Mouse (Mus musculus) hindbrain, embryonic 10.5 days (tissue): ENCODE measurements around the gene Hist1h2af. TPM values are rescaled to one million over a fixed set of nuclear protein-coding genes. Genes with fewer than 3 reads are reported as not detected.

Experiments used
- DNase-seq: peaks from one replicate; pipeline ENCODE4 v3.0.0-alpha.2; 2017; ENCODE audit warnings: low spot score
- H3K27ac ChIP-seq: fragments of 300-500 bp; sonication (generic); 2 replicates; pipeline ENCODE4 v1.5.1; 2016; ENCODE audit warnings: mild to moderate bottlenecking, moderate library complexity
- H3K27me3 ChIP-seq: fragments of 300-500 bp; sonication (generic); 2 replicates; pipeline ENCODE4 v1.6.1; 2016; ENCODE audit warnings: mild to moderate bottlenecking; ENCODE audit not compliant: poor library complexity, insufficient read depth, severe bottlenecking
- H3K36me3 ChIP-seq: fragments of 300-500 bp; sonication (generic); 2 replicates; pipeline ENCODE4 v1.6.1; 2016; ENCODE audit warnings: mild to moderate bottlenecking, moderate library complexity
- H3K4me1 ChIP-seq: fragments of 300-500 bp; sonication (generic); replicated peaks from 2 replicates; pipeline ENCODE4 v1.6.1; 2016; ENCODE audit warnings: mild to moderate bottlenecking
- H3K4me3 ChIP-seq: fragments of 300-500 bp; sonication (generic); 2 replicates; pipeline ENCODE4 v1.5.1; 2016; ENCODE audit warnings: mild to moderate bottlenecking, moderate library complexity
- H3K9me3 ChIP-seq: fragments of 300-500 bp; sonication (generic); 2 replicates; pipeline ENCODE4 v1.6.1; 2016; ENCODE audit warnings: mild to moderate bottlenecking, moderate library complexity
- WGBS: fragments of 180-500 bp; shearing (Covaris S2); methylation state at CpG from one replicate; pipeline ENCODE4 v1.1.7; 2016; 5-methylcytosine and 5-hydroxymethylcytosine counted together
- polyA plus RNA-seq: library from polyadenylated mRNA; unstranded; fragments of >200 nt; fragmentation: Nextera tagmentation; extraction: Ambion mirVana; gene quantifications from 2 replicates; pipeline ENCODE4 v1.2.1, GENCODE M21; 2016

Gene Hist1h2af
- polyA plus RNA-seq, 1 experiment from 2014 or later = 9.2 TPM

DNA sequence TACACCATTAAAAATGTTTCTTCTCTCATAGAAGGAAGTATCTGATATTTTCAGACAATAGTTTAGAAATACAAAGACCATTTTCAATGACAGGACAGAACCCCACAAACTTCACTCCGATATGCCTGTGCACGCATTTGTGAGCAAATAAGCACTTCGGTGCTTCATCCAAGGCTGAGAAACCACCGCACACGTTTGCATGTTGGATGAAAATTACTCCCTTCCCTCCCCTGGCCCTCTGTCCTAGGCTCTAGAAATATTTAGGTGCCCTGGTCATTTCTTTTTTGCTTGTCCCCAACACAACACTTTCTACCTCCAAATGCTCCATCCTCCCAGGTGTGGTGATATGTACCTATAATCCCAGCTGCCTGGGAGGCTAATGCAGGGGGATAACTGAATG, 32.2 kb upstream of the Hist1h2af start:
- H3K4me1 ChIP-seq = peaks cover 55% of the 10 kb centered on the region
- WGBS = 26% methylated on average over 5 of the region's 5 CpGs
- no peak overlapping the region for H3K27ac ChIP-seq
- H3K36me3 ChIP-seq = no peaks in the 10 kb centered on the region
- no peaks in the 10 kb centered on the region for H3K27me3 ChIP-seq
- H3K4me3 ChIP-seq = peak overlapping the region; percentile 47
- DNase-seq = no peak
- no peaks in the 10 kb centered on the region for H3K9me3 ChIP-seq

- H3K27me3 ChIP-seq = no peaks in the 10 kb centered on the region
- peak overlapping the region; percentile 47 for H3K4me3 ChIP-seq
- H3K36me3 ChIP-seq = no peaks in the 10 kb centered on the region
- H3K9me3 ChIP-seq = no peaks in the 10 kb centered on the region
- 28% methylated on average over 9 of the region's 9 CpGs for WGBS
- no peak overlapping the region for H3K27ac ChIP-seq
- H3K4me1 ChIP-seq = peaks cover 57% of the 10 kb centered on the region
- DNase-seq = no peak
Observed at GRCm38 (mm10) chr13:23502031-23502567, 31.6 kb upstream of the Hist1h2af start.

- DNase-seq = no peak
- Histone ChIP-seq H3K4me1 (peaks cover 54% of the 10 kb centered on the region), H3K27ac (no peak overlapping the region), H3K36me3 (no peaks in the 10 kb centered on the region), H3K27me3 (no peaks in the 10 kb centered on the region), H3K9me3 (no peaks in the 10 kb centered on the region), H3K4me3 (no peak overlapping the region)
- 31% methylated on average over 4 of the region's 4 CpGs for WGBS
Observed at GRCm38 (mm10) chr13:23502916-23503315, 30.8 kb upstream of the Hist1h2af start.

DNA sequence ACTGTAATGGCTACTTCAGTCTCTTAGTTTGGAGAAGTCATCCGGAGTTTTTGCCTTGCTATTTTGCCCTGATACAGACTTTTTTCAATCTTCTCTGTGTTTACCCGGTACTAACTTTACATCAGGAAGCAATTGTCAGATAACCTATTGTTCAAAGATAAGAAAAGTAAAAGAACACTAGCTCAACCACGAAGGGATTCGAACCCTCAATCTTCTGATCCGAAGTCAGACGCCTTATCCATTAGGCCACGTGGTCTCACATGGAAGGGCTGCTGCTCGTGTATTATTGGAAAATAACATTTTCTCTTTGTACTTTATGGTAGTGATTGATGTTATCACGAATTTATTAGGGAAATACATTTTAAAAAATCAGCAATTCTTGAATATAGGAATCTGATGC, 29.9 kb upstream of the Hist1h2af start:
- Histone ChIP-seq H3K27ac (no peak overlapping the region), H3K36me3 (no peaks in the 10 kb centered on the region), H3K27me3 (no peaks in the 10 kb centered on the region), H3K9me3 (no peaks in the 10 kb centered on the region), H3K4me1 (peaks cover 46% of the 10 kb centered on the region), H3K4me3 (peak overlapping the region; percentile 32)
- under 1% methylated on average over 9 of the region's 9 CpGs for WGBS
- DNase-seq = peak; percentile 61

GRCm38 (mm10) chr13:23505662-23506345, 27.9 kb upstream of the Hist1h2af start:
- WGBS = 4% methylated on average over 14 of the region's 14 CpGs
- H3K27ac ChIP-seq = peak overlapping the region; percentile 71
- no peaks in the 10 kb centered on the region for H3K9me3 ChIP-seq
- peak; percentile 56 for DNase-seq
- H3K27me3 ChIP-seq = no peaks in the 10 kb centered on the region
- peak overlapping the region; percentile 55 for H3K4me3 ChIP-seq
- peaks cover 46% of the 10 kb centered on the region for H3K4me1 ChIP-seq
- H3K36me3 ChIP-seq = no peaks in the 10 kb centered on the region

DNA sequence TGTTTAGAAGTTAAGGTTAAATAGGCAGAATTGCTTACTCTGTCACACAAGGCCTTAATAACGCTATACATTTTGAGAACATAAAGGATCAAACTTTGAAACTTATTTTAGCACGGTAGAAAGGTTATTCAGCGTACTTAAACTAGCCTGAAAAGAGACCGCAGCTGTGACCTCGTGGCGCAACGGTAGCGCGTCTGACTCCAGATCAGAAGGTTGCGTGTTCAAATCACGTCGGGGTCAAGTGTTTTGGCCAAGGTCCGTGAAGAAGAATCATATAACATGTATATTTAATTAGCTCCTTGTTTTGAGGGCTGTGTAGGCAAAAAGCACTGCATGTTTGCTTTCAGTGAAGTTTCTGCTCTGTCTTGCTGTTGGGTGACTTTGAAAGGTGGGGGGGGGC, 27.4 kb upstream of the Hist1h2af start:
- no peaks in the 10 kb centered on the region for H3K9me3 ChIP-seq
- DNase-seq = peak; percentile 71
- peaks cover 46% of the 10 kb centered on the region for H3K4me1 ChIP-seq
- H3K27ac ChIP-seq = no peak overlapping the region
- no peaks in the 10 kb centered on the region for H3K27me3 ChIP-seq
- H3K36me3 ChIP-seq = no peaks in the 10 kb centered on the region
- WGBS = 2% methylated on average over 13 of the region's 13 CpGs
- peak overlapping the region; percentile 55 for H3K4me3 ChIP-seq

DNA sequence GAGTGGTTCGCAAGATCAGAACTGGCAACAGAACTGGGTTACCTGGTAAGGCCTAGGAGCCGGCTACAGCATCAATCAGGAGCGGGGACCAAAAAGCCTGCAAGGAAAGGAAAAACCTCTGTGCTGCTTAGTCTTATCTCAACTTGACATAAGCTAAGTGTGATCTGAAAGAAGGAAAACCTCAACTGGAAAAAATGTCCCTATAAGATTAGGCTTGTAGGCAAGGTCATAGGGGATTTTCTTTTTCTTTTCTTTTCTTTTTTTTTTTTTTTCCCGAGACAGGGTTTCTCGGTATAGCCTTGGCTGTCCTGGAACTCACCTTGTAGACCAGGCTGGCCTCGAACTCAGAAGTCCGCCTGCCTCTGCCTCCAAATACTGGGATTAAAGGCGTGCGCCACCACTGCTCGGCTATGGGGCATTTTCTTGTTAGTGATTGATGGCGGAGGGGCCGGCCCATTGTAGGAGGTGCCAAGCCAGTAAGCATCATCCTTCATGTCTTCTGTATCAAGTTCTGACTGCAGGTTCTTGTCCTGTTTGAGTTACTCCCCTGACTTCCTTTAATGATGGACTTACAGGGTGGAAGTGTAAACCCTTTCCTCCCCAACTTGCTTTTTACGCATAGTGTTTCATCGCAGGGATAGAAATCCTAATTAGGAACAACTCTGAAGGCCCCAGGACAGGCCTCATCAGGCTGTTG, 26.7 kb upstream of the Hist1h2af start:
- peak; percentile 66 for DNase-seq

DNA sequence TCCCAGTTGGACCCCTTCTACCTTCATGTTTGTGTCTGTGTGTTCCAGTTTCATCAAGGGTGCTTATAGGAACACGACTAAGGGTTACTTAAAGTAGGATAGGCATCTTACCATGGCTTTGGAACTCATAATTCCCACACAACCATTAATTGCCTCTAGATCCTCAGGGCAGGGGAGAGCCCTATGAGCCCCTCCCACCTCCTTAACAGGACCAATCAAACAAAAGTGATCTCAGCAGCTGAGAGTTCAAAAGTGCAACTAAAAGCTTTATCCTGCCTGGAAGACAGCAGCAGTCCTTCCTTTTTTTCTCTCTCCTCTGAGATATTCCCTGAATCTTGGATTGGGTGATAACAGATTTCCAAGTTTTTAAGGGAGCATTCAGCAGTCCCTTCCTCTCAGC, 23.6 kb upstream of the Hist1h2af start:
- DNase-seq = no peak
- 54% methylated on average over 1 of the region's 1 CpGs for WGBS
- Histone ChIP-seq H3K4me1 (peaks cover 21% of the 10 kb centered on the region), H3K27me3 (no peaks in the 10 kb centered on the region), H3K4me3 (no peak overlapping the region), H3K9me3 (no peaks in the 10 kb centered on the region), H3K27ac (no peak overlapping the region), H3K36me3 (no peaks in the 10 kb centered on the region)

More for the DNA sequence above, 26.7 kb upstream of the Hist1h2af start:
- 8% methylated on average over 14 of the region's 14 CpGs for WGBS
- Histone ChIP-seq H3K9me3 (no peaks in the 10 kb centered on the region), H3K36me3 (no peaks in the 10 kb centered on the region), H3K27me3 (no peaks in the 10 kb centered on the region), H3K4me1 (peaks cover 40% of the 10 kb centered on the region), H3K27ac (no peak overlapping the region), H3K4me3 (peak overlapping the region; percentile 55)

DNA sequence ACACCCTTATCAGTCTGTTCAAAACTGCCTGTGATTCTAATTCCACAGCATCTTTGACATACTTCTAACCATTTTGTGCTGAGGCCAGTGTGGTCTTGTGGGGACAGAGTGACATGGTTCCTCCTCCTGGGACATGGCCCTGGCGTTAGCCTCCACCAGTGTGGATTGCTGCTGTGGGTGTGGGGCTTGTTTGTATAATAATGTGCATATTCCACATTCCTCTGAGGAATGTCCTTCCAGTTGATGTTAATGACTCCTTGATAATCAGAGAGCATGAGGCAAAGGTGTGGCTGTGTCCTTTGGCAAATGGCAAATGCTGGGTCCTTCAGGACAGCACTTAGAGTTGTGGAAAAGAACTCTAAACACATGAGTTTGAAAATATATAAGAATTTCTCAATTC, 20.2 kb upstream of the Hist1h2af start:
- Histone ChIP-seq H3K27me3 (no peaks in the 10 kb centered on the region), H3K36me3 (no peaks in the 10 kb centered on the region), H3K9me3 (no peaks in the 10 kb centered on the region), H3K4me3 (no peak overlapping the region), H3K4me1 (peaks cover 11% of the 10 kb centered on the region; the same call in 1 of the 2 replicates), H3K27ac (no peak overlapping the region)
- no peak for DNase-seq
- 85% methylated on average over 1 of the region's 1 CpGs for WGBS

DNA sequence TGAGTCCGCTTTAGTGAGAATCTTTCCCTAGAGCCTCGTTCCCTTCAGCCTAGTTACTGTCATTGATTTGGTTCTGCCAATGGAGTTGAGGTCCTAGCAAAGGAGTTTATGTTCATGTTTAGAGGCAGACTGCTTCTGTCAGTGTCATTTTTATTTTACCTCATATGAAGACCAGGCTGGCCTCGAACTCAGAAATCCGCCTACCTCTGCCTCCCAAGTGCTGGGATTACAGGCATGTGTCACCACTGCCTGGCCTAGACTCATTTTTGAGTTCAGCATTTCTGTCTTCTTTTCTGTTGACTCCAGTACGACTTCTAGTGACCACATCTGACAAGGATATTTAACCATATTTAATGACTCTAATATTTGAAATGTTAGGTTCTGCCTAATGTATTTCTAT, 18.4 kb upstream of the Hist1h2af start:
- DNase-seq = no peak
- no peaks in the 10 kb centered on the region for H3K27me3 ChIP-seq
- H3K9me3 ChIP-seq = no peaks in the 10 kb centered on the region
- no peak overlapping the region for H3K27ac ChIP-seq
- H3K4me1 ChIP-seq = peaks cover 7% of the 10 kb centered on the region; the same call in 1 of the 2 replicates
- H3K36me3 ChIP-seq = no peaks in the 10 kb centered on the region
- WGBS = 78% methylated on average over 5 of the region's 5 CpGs
- H3K4me3 ChIP-seq = no peak overlapping the region

GRCm38 (mm10) chr13:23515826-23516620, 17.7 kb upstream of the Hist1h2af start:
- peaks cover 6% of the 10 kb centered on the region; the same call in 1 of the 2 replicates for H3K4me1 ChIP-seq
- no peaks in the 10 kb centered on the region for H3K27me3 ChIP-seq
- no peak overlapping the region for H3K27ac ChIP-seq
- peak overlapping the region; percentile 58 for H3K4me3 ChIP-seq
- peak; percentile 35 for DNase-seq
- H3K9me3 ChIP-seq = no peaks in the 10 kb centered on the region
- H3K36me3 ChIP-seq = no peaks in the 10 kb centered on the region
- WGBS = 55% methylated on average over 15 of the region's 15 CpGs

GRCm38 (mm10) chr13:23516822-23517602, 16.7 kb upstream of the Hist1h2af start:
- DNase-seq = peak; percentile 64
- Histone ChIP-seq H3K36me3 (no peaks in the 10 kb centered on the region), H3K27ac (no peak overlapping the region), H3K27me3 (no peaks in the 10 kb centered on the region), H3K9me3 (no peaks in the 10 kb centered on the region), H3K4me1 (peaks cover 6% of the 10 kb centered on the region; the same call in 1 of the 2 replicates), H3K4me3 (peak overlapping the region; percentile 58)
- WGBS = under 1% methylated on average over 19 of the region's 19 CpGs
